Mouse (Mus musculus): ENCODE results near the gene Gpr152. TPM values are rescaled to one million over a fixed set of nuclear protein-coding genes. Genes with fewer than 3 reads are reported as not detected.

Gpr152 gene
- polyA plus RNA-seq (2014; fragmentation: Nextera tagmentation; extraction: Ambion mirVana): not detected in 2 replicates

GRCm38 (mm10) chr19:4139446-4139845 is at the start of gene Gpr152:
Gpr152 (plus strand) TSS chr19:4139787.
- 62% methylated on average over 2 of the region's 2 CpGs for WGBS
- Histone ChIP-seq H3K4me3 (ENCODE audit: low read depth, low read length) (no peak within 1 kb of the TSS), H3K9ac (replicated peaks; ENCODE audit: low read depth, low read length) (no peak within 1 kb of the TSS), H3K27ac (ENCODE audit: low read length) (no peak within 1 kb of the TSS), H3K4me1 (ENCODE audit: control insufficient read depth, insufficient read depth, low read length) (no peaks in the 10 kb centered on the region), H3K27me3 (ENCODE audit: control insufficient read depth, insufficient read depth, low read length) (no peaks in the 10 kb centered on the region), H3K36me3 (ENCODE audit: control insufficient read depth, insufficient read depth, low read length) (no peaks in the 10 kb centered on the region), H3K4me2 (replicated peaks; ENCODE audit: low read depth, low read length) (no peak within 1 kb of the TSS), H3K9me3 (ENCODE audit: control insufficient read depth, low read depth, low read length) (no peaks in the 10 kb centered on the region)
- ATAC-seq (ENCODE audit: insufficient number of reproducible peaks, insufficient read depth, low FRiP score, low read depth): no peak

DNA sequence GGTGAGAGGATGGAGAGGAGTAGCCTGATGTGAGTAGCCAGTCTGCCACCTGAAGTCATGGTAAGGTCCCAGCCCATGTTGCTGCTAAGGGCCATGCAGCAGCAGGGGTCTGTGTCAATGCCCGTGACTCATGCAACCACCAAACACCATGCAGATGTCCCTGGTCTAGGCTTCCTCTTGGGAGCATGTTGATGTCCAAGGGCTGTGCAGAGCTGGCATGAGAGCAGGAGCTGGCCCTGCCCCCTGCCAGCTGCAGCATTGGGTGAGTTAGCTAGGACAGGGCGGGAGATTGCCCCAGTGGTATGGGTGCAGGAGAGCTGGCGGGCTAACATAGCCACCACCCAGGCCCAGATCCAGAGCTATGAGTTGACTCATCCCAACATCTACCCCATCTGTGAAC is 49.1 kb upstream of the Gpr152 start:
- Histone ChIP-seq H3K9ac (replicated peaks; ENCODE audit: low read depth, low read length) (no peak overlapping the region), H3K4me3 (ENCODE audit: low read depth, low read length) (no peak overlapping the region), H3K4me1 (ENCODE audit: control insufficient read depth, insufficient read depth, low read length) (no peaks in the 10 kb centered on the region), H3K9me3 (ENCODE audit: control insufficient read depth, low read depth, low read length) (no peaks in the 10 kb centered on the region), H3K27me3 (ENCODE audit: control insufficient read depth, insufficient read depth, low read length) (no peaks in the 10 kb centered on the region), H3K4me2 (replicated peaks; ENCODE audit: low read depth, low read length) (no peak overlapping the region), H3K27ac (ENCODE audit: low read length) (no peak overlapping the region), H3K36me3 (ENCODE audit: control insufficient read depth, insufficient read depth, low read length) (no peaks in the 10 kb centered on the region)
- 90% methylated on average over 3 of the region's 3 CpGs for WGBS
- no peak for ATAC-seq (ENCODE audit: insufficient number of reproducible peaks, insufficient read depth, low FRiP score, low read depth)

DNA sequence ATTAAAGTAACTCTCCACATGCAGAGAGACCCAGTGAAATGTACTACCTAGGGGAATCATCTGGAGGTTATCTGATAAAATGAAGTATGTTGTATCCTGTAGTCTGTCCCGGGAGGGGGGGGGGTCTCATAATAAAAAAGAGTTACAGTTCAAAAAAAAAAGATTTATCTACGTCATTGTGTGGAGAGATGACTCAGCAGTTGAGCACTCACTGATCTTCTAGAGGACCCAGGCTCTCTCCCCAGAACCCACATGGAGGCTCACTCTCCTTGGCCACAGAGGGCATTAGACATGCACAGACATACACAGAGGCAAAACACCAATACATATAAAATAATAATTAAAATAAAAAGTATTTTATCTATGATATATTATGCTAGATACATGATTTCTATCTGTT is 48.2 kb upstream of the Gpr152 start:
- Histone ChIP-seq H3K27ac (ENCODE audit: low read length) (no peak overlapping the region), H3K4me2 (replicated peaks; ENCODE audit: low read depth, low read length) (no peak overlapping the region), H3K9me3 (ENCODE audit: control insufficient read depth, low read depth, low read length) (no peaks in the 10 kb centered on the region), H3K4me1 (ENCODE audit: control insufficient read depth, insufficient read depth, low read length) (peaks cover 3% of the 10 kb centered on the region; the same call in 1 of the 2 replicates), H3K27me3 (ENCODE audit: control insufficient read depth, insufficient read depth, low read length) (no peaks in the 10 kb centered on the region), H3K9ac (replicated peaks; ENCODE audit: low read depth, low read length) (no peak overlapping the region), H3K36me3 (ENCODE audit: control insufficient read depth, insufficient read depth, low read length) (no peaks in the 10 kb centered on the region), H3K4me3 (ENCODE audit: low read depth, low read length) (no peak overlapping the region)
- WGBS: 60% methylated on average over 2 of the region's 2 CpGs
- ATAC-seq (ENCODE audit: insufficient number of reproducible peaks, insufficient read depth, low FRiP score, low read depth): no peak

DNA sequence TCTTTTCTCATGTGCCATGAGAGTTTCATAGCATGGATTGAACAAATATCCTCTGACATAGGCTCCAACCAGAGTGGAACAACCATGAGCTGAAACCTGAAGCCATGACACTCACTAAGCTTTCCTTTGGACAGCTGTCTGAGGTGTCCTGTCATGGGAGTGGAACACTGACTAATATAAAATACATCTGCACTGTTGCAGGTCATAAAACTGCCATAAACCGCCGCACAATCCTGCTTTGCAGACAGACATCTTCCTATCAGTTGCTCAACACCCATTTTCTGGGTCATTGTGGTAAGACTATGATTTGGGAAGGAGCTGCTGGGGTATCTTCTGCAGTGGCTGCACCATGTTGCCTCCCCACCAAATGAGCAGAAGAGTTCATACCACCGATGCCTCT is 46.8 kb upstream of the Gpr152 start:
- H3K4me2 ChIP-seq (replicated peaks; ENCODE audit: low read depth, low read length): no peak overlapping the region
- H3K9me3 ChIP-seq (ENCODE audit: control insufficient read depth, low read depth, low read length): no peaks in the 10 kb centered on the region
- WGBS: 81% methylated on average over 3 of the region's 3 CpGs
- no peak for ATAC-seq (ENCODE audit: insufficient number of reproducible peaks, insufficient read depth, low FRiP score, low read depth)
- no peak overlapping the region for H3K4me3 ChIP-seq (ENCODE audit: low read depth, low read length)
- H3K36me3 ChIP-seq (ENCODE audit: control insufficient read depth, insufficient read depth, low read length): no peaks in the 10 kb centered on the region
- H3K27me3 ChIP-seq (ENCODE audit: control insufficient read depth, insufficient read depth, low read length): no peaks in the 10 kb centered on the region
- peaks cover 4% of the 10 kb centered on the region; the same call in 1 of the 2 replicates for H3K4me1 ChIP-seq (ENCODE audit: control insufficient read depth, insufficient read depth, low read length)
- no peak overlapping the region for H3K27ac ChIP-seq (ENCODE audit: low read length)
- H3K9ac ChIP-seq (replicated peaks; ENCODE audit: low read depth, low read length): no peak overlapping the region

GRCm38 (mm10) chr19:4093772-4094171 is 45.8 kb upstream of the Gpr152 start:
- Histone ChIP-seq H3K27ac (ENCODE audit: low read length) (no peak overlapping the region), H3K9me3 (ENCODE audit: control insufficient read depth, low read depth, low read length) (no peaks in the 10 kb centered on the region), H3K27me3 (ENCODE audit: control insufficient read depth, insufficient read depth, low read length) (no peaks in the 10 kb centered on the region), H3K9ac (replicated peaks; ENCODE audit: low read depth, low read length) (no peak overlapping the region), H3K4me3 (ENCODE audit: low read depth, low read length) (no peak overlapping the region), H3K36me3 (ENCODE audit: control insufficient read depth, insufficient read depth, low read length) (no peaks in the 10 kb centered on the region), H3K4me2 (replicated peaks; ENCODE audit: low read depth, low read length) (no peak overlapping the region), H3K4me1 (ENCODE audit: control insufficient read depth, insufficient read depth, low read length) (peaks cover 12% of the 10 kb centered on the region)
- WGBS: 72% methylated on average over 7 of the region's 7 CpGs
- ATAC-seq (ENCODE audit: insufficient number of reproducible peaks, insufficient read depth, low FRiP score, low read depth): no peak

GRCm38 (mm10) chr19:4094348-4094747 is 45.2 kb upstream of the Gpr152 start:
- H3K4me3 ChIP-seq (ENCODE audit: low read depth, low read length): no peak overlapping the region
- H3K27me3 ChIP-seq (ENCODE audit: control insufficient read depth, insufficient read depth, low read length): no peaks in the 10 kb centered on the region
- H3K9ac ChIP-seq (replicated peaks; ENCODE audit: low read depth, low read length): no peak overlapping the region
- 75% methylated on average over 3 of the region's 3 CpGs for WGBS
- no peak for ATAC-seq (ENCODE audit: insufficient number of reproducible peaks, insufficient read depth, low FRiP score, low read depth)
- H3K27ac ChIP-seq (ENCODE audit: low read length): no peak overlapping the region
- no peaks in the 10 kb centered on the region for H3K36me3 ChIP-seq (ENCODE audit: control insufficient read depth, insufficient read depth, low read length)
- no peak overlapping the region for H3K4me2 ChIP-seq (replicated peaks; ENCODE audit: low read depth, low read length)
- H3K9me3 ChIP-seq (ENCODE audit: control insufficient read depth, low read depth, low read length): no peaks in the 10 kb centered on the region
- H3K4me1 ChIP-seq (ENCODE audit: control insufficient read depth, insufficient read depth, low read length): peaks cover 14% of the 10 kb centered on the region

DNA sequence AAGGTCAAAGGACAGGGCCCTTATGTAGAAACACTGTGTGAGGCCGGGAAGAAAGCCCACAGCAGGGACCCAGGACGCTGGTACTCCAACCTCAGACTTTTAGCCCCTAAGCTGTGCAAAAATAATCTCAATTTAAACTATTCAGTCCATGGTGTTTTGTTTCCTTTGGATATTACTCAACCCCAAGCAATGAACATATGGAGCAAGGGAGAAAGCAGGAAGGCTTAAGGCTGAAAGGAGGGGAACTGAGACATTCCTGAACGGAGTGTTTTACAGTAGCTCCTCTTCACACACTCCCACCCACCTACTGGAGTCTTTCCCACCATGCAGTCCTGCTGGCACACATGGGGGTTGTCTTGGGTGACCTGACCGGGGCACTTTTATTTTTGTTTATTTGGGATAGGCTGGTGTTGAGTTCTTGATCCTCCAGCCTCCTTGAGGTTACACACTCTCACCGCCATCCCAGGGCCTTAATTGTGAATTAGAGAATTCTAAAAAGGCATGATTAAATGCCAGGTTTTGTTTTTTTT is 44.7 kb upstream of the Gpr152 start:
- no peak overlapping the region for H3K4me3 ChIP-seq (ENCODE audit: low read depth, low read length)
- no peak overlapping the region for H3K4me2 ChIP-seq (replicated peaks; ENCODE audit: low read depth, low read length)
- H3K27me3 ChIP-seq (ENCODE audit: control insufficient read depth, insufficient read depth, low read length): no peaks in the 10 kb centered on the region
- H3K27ac ChIP-seq (ENCODE audit: low read length): no peak overlapping the region
- 76% methylated on average over 5 of the region's 5 CpGs for WGBS
- peaks cover 19% of the 10 kb centered on the region for H3K4me1 ChIP-seq (ENCODE audit: control insufficient read depth, insufficient read depth, low read length)
- no peak for ATAC-seq (ENCODE audit: insufficient number of reproducible peaks, insufficient read depth, low FRiP score, low read depth)
- no peak overlapping the region for H3K9ac ChIP-seq (replicated peaks; ENCODE audit: low read depth, low read length)
- no peaks in the 10 kb centered on the region for H3K9me3 ChIP-seq (ENCODE audit: control insufficient read depth, low read depth, low read length)
- no peaks in the 10 kb centered on the region for H3K36me3 ChIP-seq (ENCODE audit: control insufficient read depth, insufficient read depth, low read length)

DNA sequence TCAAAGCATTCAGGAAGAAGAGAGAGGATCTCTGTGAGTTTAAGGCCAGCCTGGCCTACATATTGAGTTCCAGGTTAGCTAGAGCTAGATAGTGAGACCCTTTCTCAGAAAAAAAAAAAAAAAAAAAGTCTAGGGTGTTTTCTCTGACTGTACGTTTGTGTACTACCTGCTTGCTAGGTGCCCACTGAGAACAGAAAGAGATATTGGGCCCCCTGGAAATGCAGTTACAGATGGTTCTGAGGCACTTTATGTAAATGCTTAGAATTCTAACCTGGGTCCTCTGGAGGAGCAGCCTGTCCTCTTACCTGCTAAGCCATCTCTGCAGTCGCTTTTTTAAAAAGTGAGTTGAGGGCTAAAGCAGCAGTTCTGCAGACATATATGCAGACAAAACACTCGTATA is 43.8 kb upstream of the Gpr152 start:
- H3K27me3 ChIP-seq (ENCODE audit: control insufficient read depth, insufficient read depth, low read length): peaks cover 3% of the 10 kb centered on the region; the same call in 1 of the 2 replicates
- H3K4me2 ChIP-seq (replicated peaks; ENCODE audit: low read depth, low read length): no peak overlapping the region; the same call in 1 of the 2 replicates
- no peak for ATAC-seq (ENCODE audit: insufficient number of reproducible peaks, insufficient read depth, low FRiP score, low read depth)
- H3K9ac ChIP-seq (replicated peaks; ENCODE audit: low read depth, low read length): no peak overlapping the region
- H3K36me3 ChIP-seq (ENCODE audit: control insufficient read depth, insufficient read depth, low read length): no peaks in the 10 kb centered on the region
- peaks cover 20% of the 10 kb centered on the region for H3K4me1 ChIP-seq (ENCODE audit: control insufficient read depth, insufficient read depth, low read length)
- H3K27ac ChIP-seq (ENCODE audit: low read length): no peak overlapping the region
- H3K9me3 ChIP-seq (ENCODE audit: control insufficient read depth, low read depth, low read length): no peaks in the 10 kb centered on the region
- no peak overlapping the region for H3K4me3 ChIP-seq (ENCODE audit: low read depth, low read length)
- WGBS: 68% methylated on average over 3 of the region's 3 CpGs
